Mouse (Mus musculus): ENCODE data around the gene Mapkapk3. TPM values are rescaled to one million over a fixed set of nuclear protein-coding genes. Genes with fewer than 3 reads are reported as not detected.

The Mapkapk3 gene
- total and polyA plus RNA-seq, 3 experiments, result 42.3 to 49.9 TPM; not detected in 1

DNA sequence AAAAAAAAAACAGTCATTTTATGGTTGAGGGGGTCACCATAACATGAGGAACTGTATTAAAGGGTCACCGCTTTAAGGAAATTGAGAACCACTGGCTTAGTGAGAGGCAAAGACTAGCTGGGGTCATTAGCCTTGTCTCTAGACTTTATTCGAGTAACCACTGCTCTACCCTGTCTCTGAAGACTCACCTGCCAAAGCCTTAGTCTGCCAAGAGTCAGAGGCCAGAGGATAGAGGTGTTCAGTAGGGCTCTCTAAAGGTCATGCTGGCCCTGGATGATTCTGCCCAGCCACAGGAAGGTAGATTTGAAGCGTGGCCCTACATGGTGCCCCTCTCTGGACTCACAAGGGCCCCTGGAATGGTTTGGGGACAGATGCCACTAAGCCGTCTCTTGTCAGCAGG, 15.3 kb upstream of the Mapkapk3 start:
- TF ChIP-seq MAX (IDR thresholded peaks at IDR 0.05; ENCODE audit: low read length), result no peak
- TF ChIP-seq ZNF384 (IDR thresholded peaks at IDR 0.05; ENCODE audit: low read depth, low read length), result no peak
- TF ChIP-seq GATA1 (IDR thresholded peaks at IDR 0.05; ENCODE audit: low read depth, low read length), result no peak
- no peak for TF ChIP-seq CTCF (IDR thresholded peaks at IDR 0.05 in 2 of 3, conservative IDR thresholded peaks at IDR 0.05 in 1 of 3; ENCODE audit: control insufficient read depth in 1 of 3, insufficient read depth in 1 of 3, low read depth in 2 of 3, low read length in 3 of 3, poor library complexity in 1 of 3, severe bottlenecking in 1 of 3)
- TF ChIP-seq ELF1 (IDR thresholded peaks at IDR 0.05; ENCODE audit: low read depth, low read length), result no peak
- TF ChIP-seq JUND (IDR thresholded peaks at IDR 0.05; ENCODE audit: low read depth, low read length), result no peak
- TF ChIP-seq GABPA (IDR thresholded peaks at IDR 0.05; ENCODE audit: low read depth, low read length), result no peak
- no peak for TF ChIP-seq ZC3H11A (IDR thresholded peaks at IDR 0.05; ENCODE audit: low read depth, low read length)
- no peak for TF ChIP-seq MAZ (IDR thresholded peaks at IDR 0.05; ENCODE audit: low read depth, low read length)
- TF ChIP-seq TBP (IDR thresholded peaks at IDR 0.05; ENCODE audit: low read depth, low read length), result no peak
- no peak for TF ChIP-seq USF1 (IDR thresholded peaks at IDR 0.05; ENCODE audit: low read depth, low read length)
- no peak for TF ChIP-seq TCF12 (IDR thresholded peaks at IDR 0.05; ENCODE audit: low read depth, low read length)
- no peak for TF ChIP-seq HCFC1 (IDR thresholded peaks at IDR 0.05; ENCODE audit: low read depth, low read length)
- no peak for TF ChIP-seq RCOR1 (IDR thresholded peaks at IDR 0.05; ENCODE audit: low read depth, low read length)
- TF ChIP-seq KAT2A (conservative IDR thresholded peaks at IDR 0.05; ENCODE audit: low read depth, low read length), result no peak

DNA sequence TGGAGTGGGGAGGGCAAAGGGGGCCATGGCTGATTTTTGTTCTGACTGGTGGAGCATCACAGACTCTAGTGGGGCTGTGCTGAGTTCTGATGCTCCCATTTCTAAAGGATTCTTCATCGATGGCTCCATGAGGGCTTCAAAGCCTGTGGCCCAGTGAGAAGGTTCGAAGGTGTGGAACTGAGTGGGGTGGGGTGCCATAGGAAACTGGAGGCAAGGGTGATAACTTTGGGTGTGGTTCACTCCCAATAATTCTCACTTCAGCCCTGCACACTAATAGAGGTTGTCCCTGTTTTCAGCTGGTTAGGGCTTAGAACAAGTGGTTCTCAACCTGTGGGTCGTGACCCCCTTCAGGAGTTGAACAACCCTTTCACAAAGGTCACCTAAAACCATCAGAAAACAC, 14.7 kb upstream of the Mapkapk3 start:
- no peak overlapping the region for H3K9ac ChIP-seq (ENCODE audit: control insufficient read depth, low read depth, low read length, poor library complexity, severe bottlenecking)
- H3K27ac ChIP-seq (ENCODE audit: control insufficient read depth, low read depth, low read length), result no peak overlapping the region
- no peak overlapping the region for H3K4me3 ChIP-seq (ENCODE audit: control insufficient read depth in 1 of 2, insufficient read depth in 1 of 2, low read depth in 2 of 2, low read length in 2 of 2)
- peaks cover 5% of the 10 kb centered on the region; the same call in 1 of the 2 replicates for H3K79me2 ChIP-seq (ENCODE audit: control insufficient read depth, insufficient read depth, low read length, poor library complexity)
- no peak for TF ChIP-seq SIN3A (IDR thresholded peaks at IDR 0.05; ENCODE audit: low read length)
- no peak for TF ChIP-seq POLR2AphosphoS2 (IDR thresholded peaks at IDR 0.05; ENCODE audit: low read length)
- no peak for TF ChIP-seq CHD1 (IDR thresholded peaks at IDR 0.05; ENCODE audit: low read depth, low read length)
- TF ChIP-seq ETS1 (IDR thresholded peaks at IDR 0.05; ENCODE audit: low read depth, low read length), result no peak
- TF ChIP-seq JUND (IDR thresholded peaks at IDR 0.05; ENCODE audit: low read depth, low read length), result no peak
- no peak for TF ChIP-seq MYC (IDR thresholded peaks at IDR 0.05; ENCODE audit: low read depth, low read length)
- no peak for TF ChIP-seq USF2 (IDR thresholded peaks at IDR 0.05; ENCODE audit: borderline replicate concordance in 1 of 2, insufficient read depth in 1 of 2, low read depth in 1 of 2, low read length in 2 of 2)
- no peak for TF ChIP-seq GABPA (IDR thresholded peaks at IDR 0.05; ENCODE audit: low read depth, low read length)
- TF ChIP-seq MAX (IDR thresholded peaks at IDR 0.05; ENCODE audit: low read length), result no peak
- no peaks in the 10 kb centered on the region for H3K27me3 ChIP-seq (ENCODE audit: control insufficient read depth in 1 of 2, insufficient read depth in 2 of 2, low read length in 2 of 2)
- no peaks in the 10 kb centered on the region for H3K9me3 ChIP-seq (replicated peaks; ENCODE audit: insufficient read depth, low read length)
- DNase-seq (ENCODE audit: low read depth, low spot score), result no peak
- peaks cover 0 to 26% of the 10 kb centered on the region in 2 experiments; a peak in 2 of 4 replicates for H3K36me3 ChIP-seq (ENCODE audit: control insufficient read depth in 1 of 2, insufficient read depth in 2 of 2, low read length in 2 of 2)
- H3K4me1 ChIP-seq (ENCODE audit: control insufficient read depth in 1 of 2, insufficient read depth in 2 of 2, low read length in 2 of 2), result peaks cover 4 to 44% of the 10 kb centered on the region in 2 experiments

More for the DNA sequence above, 15.3 kb upstream of the Mapkapk3 start:
- Histone ChIP-seq H3K9me3 (replicated peaks; ENCODE audit: insufficient read depth, low read length) (no peaks in the 10 kb centered on the region), H3K27me3 (ENCODE audit: control insufficient read depth in 1 of 2, insufficient read depth in 2 of 2, low read length in 2 of 2) (no peaks in the 10 kb centered on the region), H3K27ac (ENCODE audit: control insufficient read depth, low read depth, low read length) (no peak overlapping the region), H3K4me1 (ENCODE audit: control insufficient read depth in 1 of 2, insufficient read depth in 2 of 2, low read length in 2 of 2) (peaks cover 4 to 44% of the 10 kb centered on the region in 2 experiments), H3K36me3 (ENCODE audit: control insufficient read depth in 1 of 2, insufficient read depth in 2 of 2, low read length in 2 of 2) (peaks cover 0 to 24% of the 10 kb centered on the region in 2 experiments; a peak in 2 of 4 replicates), H3K79me2 (ENCODE audit: control insufficient read depth, insufficient read depth, low read length, poor library complexity) (peaks cover 2% of the 10 kb centered on the region; the same call in 1 of the 2 replicates), H3K4me3 (ENCODE audit: control insufficient read depth in 1 of 2, insufficient read depth in 1 of 2, low read depth in 2 of 2, low read length in 2 of 2) (no peak overlapping the region), H3K9ac (ENCODE audit: control insufficient read depth, low read depth, low read length, poor library complexity, severe bottlenecking) (no peak overlapping the region)
- DNase-seq (ENCODE audit: low read depth, low spot score), result no peak
